Comparison of ENCODE assay signal across 9 mouse cellular contexts in genomic region chr5:37109280-37109849, GRCm38 (mm10). TPM values are rescaled to one million over a fixed set of nuclear protein-coding genes. Genes with fewer than 3 reads are reported as not detected.
DNase-seq lines count a peak whose midpoint lies in the region; ATAC-seq and TF ChIP-seq lines count a peak whose summit lies in the region.
"Had no signal": no experiment of that assay in that cellular context is flagged by ENCODE, and none has a peak within 500 bp of the region (broad histone marks: within the 10 kb centered on the region; RNA-seq: fewer than 3 reads in every experiment).

No protein-coding gene starts in this region.

- 33% methylated on average over 6 of the region's 6 CpGs for whole genome bisulfite sequencing in kidney, adult 2 months
- 37% methylated on average over 6 of the region's 6 CpGs for WGBS in kidney, embryonic 16.5 days
- WGBS in forebrain, embryonic 13.5 days: 34% methylated on average over 6 of the region's 6 CpGs
- WGBS in liver, embryonic 14.5 days (ENCODE audit: insufficient replicate concordance): 34% methylated on average over 6 of the region's 6 CpGs

- no peak overlapping the region for H3K27ac ChIP-seq in kidney, adult 2 months (ENCODE audit: insufficient read depth, low read depth, low read length)
- H3K27ac ChIP-seq in kidney, embryonic 16.5 days (ENCODE audit: low read length): no peak overlapping the region
- H3K27ac ChIP-seq in forebrain, embryonic 13.5 days: no peak overlapping the region
- H3K27ac ChIP-seq in liver, embryonic 14.5 days: no peak overlapping the region
- H3K27ac ChIP-seq: embryonic facial prominence, embryonic 12.5 days had no signal

- H3K27me3 ChIP-seq in kidney, adult 2 months (replicated peaks; ENCODE audit: control insufficient read depth, insufficient read depth, low read length): no peaks in the 10 kb centered on the region
- H3K27me3 ChIP-seq in kidney, embryonic 16.5 days (ENCODE audit: insufficient read depth, low read length): no peaks in the 10 kb centered on the region
- H3K27me3 ChIP-seq in forebrain, embryonic 13.5 days: no peaks in the 10 kb centered on the region
- H3K27me3 ChIP-seq in liver, embryonic 14.5 days (ENCODE audit: control insufficient read depth, insufficient read depth, low read length): no peaks in the 10 kb centered on the region
- H3K27me3 ChIP-seq: embryonic facial prominence, embryonic 12.5 days had no signal

- no peak overlapping the region for H3K9ac ChIP-seq in kidney, embryonic 16.5 days (replicated peaks; ENCODE audit: low read length)
- no peak overlapping the region for H3K9ac ChIP-seq in forebrain, embryonic 13.5 days
- H3K9ac ChIP-seq in liver, embryonic 14.5 days (replicated peaks): no peak overlapping the region
- H3K9ac ChIP-seq: embryonic facial prominence, embryonic 12.5 days had no signal

- no peaks in the 10 kb centered on the region for H3K9me3 ChIP-seq in kidney, embryonic 16.5 days (ENCODE audit: low read length)
- H3K9me3 ChIP-seq in forebrain, embryonic 13.5 days (replicated peaks): no peaks in the 10 kb centered on the region
- H3K9me3 ChIP-seq in liver, embryonic 14.5 days (ENCODE audit: control insufficient read depth, low read length): no peaks in the 10 kb centered on the region
- H3K9me3 ChIP-seq: embryonic facial prominence, embryonic 12.5 days had no signal

- no peak for TF ChIP-seq POLR2A in kidney, adult 2 months (IDR thresholded peaks at IDR 0.05; ENCODE audit: low read depth, low read length)
- no peak for TF ChIP-seq POLR2A in brain, embryonic 14.5 days (IDR thresholded peaks at IDR 0.05; ENCODE audit: borderline replicate concordance, extremely low read depth, insufficient read depth, insufficient read length, poor library complexity, severe bottlenecking)

- no peaks in the 10 kb centered on the region for H3K4me1 ChIP-seq in kidney, adult 2 months (ENCODE audit: control insufficient read depth, insufficient read depth, low read length)
- no peaks in the 10 kb centered on the region for H3K4me1 ChIP-seq in kidney, embryonic 16.5 days (ENCODE audit: insufficient read depth, low read length)
- H3K4me1 ChIP-seq in forebrain, embryonic 13.5 days: peaks cover 15% of the 10 kb centered on the region
- no peaks in the 10 kb centered on the region for H3K4me1 ChIP-seq in liver, embryonic 14.5 days (replicated peaks; ENCODE audit: control insufficient read depth in 2 of 2, insufficient read depth in 2 of 2, low read length in 1 of 2)
- H3K4me1 ChIP-seq: embryonic facial prominence, embryonic 12.5 days had no signal

- H3K4me2 ChIP-seq in kidney, embryonic 16.5 days (replicated peaks; ENCODE audit: low read depth, low read length): no peak overlapping the region
- no peak overlapping the region for H3K4me2 ChIP-seq in forebrain, embryonic 13.5 days
- H3K4me2 ChIP-seq in liver, embryonic 14.5 days (ENCODE audit: low read depth): no peak overlapping the region
- H3K4me2 ChIP-seq: embryonic facial prominence, embryonic 12.5 days had no signal

- TF ChIP-seq CTCF in kidney, adult 2 months (conservative IDR thresholded peaks at IDR 0.05; ENCODE audit: insufficient read depth, insufficient read length, low read depth, low read length): peak; percentile 69
- TF ChIP-seq CTCF in brain, embryonic 14.5 days (IDR thresholded peaks at IDR 0.05; ENCODE audit: borderline replicate concordance, extremely low read depth, insufficient read depth, insufficient read length): peak; percentile 84
- peak; percentile 72 for TF ChIP-seq CTCF in liver, embryonic 14.5 days (IDR thresholded peaks at IDR 0.05; ENCODE audit: low read depth)

- DNase-seq in kidney, adult 2 months: peak; percentile 57
- DNase-seq in brain, embryonic 14.5 days (ENCODE audit: low read depth): peak; percentile 87
- peak; percentile 77 for DNase-seq in kidney, postnatal 10 days
- peak in 2 of 3 experiments; percentile 9 to 17 for DNase-seq in liver, embryonic 14.5 days (ENCODE audit: low read depth in 3 of 3, low spot score in 3 of 3)
- peak; percentile 33 for DNase-seq in retina, adult 2 months (ENCODE audit: low read depth, low spot score)
- peak; percentile 89 for DNase-seq in thymus, postnatal 14 days

- no peak for ATAC-seq in kidney, embryonic 16.5 days (ENCODE audit: low FRiP score, low TSS enrichment)
- peak; percentile 40 for ATAC-seq in forebrain, embryonic 13.5 days
- no peak for ATAC-seq in liver, embryonic 14.5 days (ENCODE audit: insufficient read depth)

- no peaks in the 10 kb centered on the region for H3K36me3 ChIP-seq in kidney, adult 2 months (ENCODE audit: control insufficient read depth, insufficient read depth, low read length)
- H3K36me3 ChIP-seq in kidney, embryonic 16.5 days (ENCODE audit: insufficient read depth, low read length): no peaks in the 10 kb centered on the region
- no peaks in the 10 kb centered on the region for H3K36me3 ChIP-seq in forebrain, embryonic 13.5 days (ENCODE audit: poor library complexity, severe bottlenecking)
- no peaks in the 10 kb centered on the region for H3K36me3 ChIP-seq in liver, embryonic 14.5 days (replicated peaks; ENCODE audit: control insufficient read depth, insufficient read depth, low read depth)
- H3K36me3 ChIP-seq: embryonic facial prominence, embryonic 12.5 days had no signal

- no peak for TF ChIP-seq EP300 in liver, embryonic 14.5 days (IDR thresholded peaks at IDR 0.05; ENCODE audit: low read depth)

- H3K4me3 ChIP-seq in kidney, adult 2 months (ENCODE audit: insufficient read depth, low read depth, low read length): no peak overlapping the region
- H3K4me3 ChIP-seq in kidney, embryonic 16.5 days (ENCODE audit: low read length): no peak overlapping the region
- no peak overlapping the region for H3K4me3 ChIP-seq in forebrain, embryonic 13.5 days
- no peak overlapping the region for H3K4me3 ChIP-seq in liver, embryonic 14.5 days (ENCODE audit: insufficient read depth in 1 of 2, low read depth in 2 of 2, low read length in 2 of 2)
- H3K4me3 ChIP-seq: embryonic facial prominence, embryonic 12.5 days had no signal

RNA-seq across cellular contexts. Expression of gene Gm1043, which starts 24.2 kb away (rescaled TPM):
- 0.08 TPM in 2 replicates for polyA plus RNA-seq in kidney, adult 2 months (2012; rRNA removed)
- polyA plus RNA-seq in kidney, embryonic 16.5 days (2015; fragmentation: Nextera tagmentation; extraction: Ambion mirVana): not detected in 2 replicates
- polyA plus RNA-seq in brain, embryonic 14.5 days (2012; rRNA removed): 7.7 and 10.7 TPM in 2 replicates
- 0.40 and 0.68 TPM in 2 replicates for polyA plus RNA-seq in forebrain, embryonic 13.5 days (2015; fragmentation: Nextera tagmentation; extraction: Ambion mirVana)
- not detected in 2 replicates for polyA plus RNA-seq in liver, embryonic 14.5 days (2012; rRNA removed)
- polyA plus RNA-seq in liver, embryonic 14.5 days (2014; fragmentation: Nextera tagmentation; extraction: Ambion mirVana): not detected in 2 replicates
- polyA plus RNA-seq: embryonic facial prominence, embryonic 12.5 days had no signal

Comparison
In these comparisons a context has a peak if more than half of its experiments do, and no peak if none do; other contexts are left out.
1. DNase-seq: peak in every context shown above with its lines; median percentile 89 in thymus, postnatal 14 days; 87 in brain, embryonic 14.5 days; 77 in kidney, postnatal 10 days; 57 in kidney, adult 2 months; 33 in retina, adult 2 months; 13 in liver, embryonic 14.5 days.